Mouse (Mus musculus) liver, embryonic 13.5 days (tissue): ENCODE measurements around the gene 6330409D20Rik. TPM values are rescaled to one million over a fixed set of nuclear protein-coding genes. Genes with fewer than 3 reads are reported as not detected.

Source experiments
- ATAC-seq: fragments of 200-750 bp; cut with Nextera tagmentation; 2 replicates; pipeline ENCODE4 v1.8.0; 2017; ENCODE audit warnings: low read depth, mild to moderate bottlenecking, moderate number of reproducible peaks, moderate library complexity
- DNase-seq: peaks from one replicate; pipeline ENCODE4 v3.0.0; 2022
- H3K27ac ChIP-seq: fragments of 300-500 bp; sonication (generic); 2 replicates; pipeline ENCODE4 v1.5.1; 2015; ENCODE audit warnings: moderate library complexity, mild to moderate bottlenecking, inconsistent platforms
- H3K27me3 ChIP-seq: fragments of 300-500 bp; sonication (generic); 2 replicates; pipeline ENCODE4 v1.6.1; 2015; ENCODE audit warnings: mild to moderate bottlenecking, inconsistent platforms
- H3K36me3 ChIP-seq: fragments of 300-500 bp; sonication (generic); 2 replicates; pipeline ENCODE4 v1.6.1; 2015; ENCODE audit warnings: mild to moderate bottlenecking, inconsistent platforms
- H3K4me1 ChIP-seq: fragments of 300-500 bp; sonication (generic); replicated peaks from 2 replicates; pipeline ENCODE4 v1.6.1; 2015; ENCODE audit warnings: inconsistent platforms
- H3K4me2 ChIP-seq: fragments of 300-500 bp; sonication (generic); 2 replicates; pipeline ENCODE4 v1.6.1; 2015; ENCODE audit warnings: inconsistent platforms, mild to moderate bottlenecking, moderate library complexity
- H3K4me3 ChIP-seq: fragments of 300-500 bp; sonication (generic); replicated peaks from 2 replicates; pipeline ENCODE4 v1.5.1; 2015; ENCODE audit warnings: mild to moderate bottlenecking, inconsistent platforms
- H3K9ac ChIP-seq: fragments of 300-500 bp; sonication (generic); 2 replicates; pipeline ENCODE4 v1.6.1; 2015; ENCODE audit warnings: mild to moderate bottlenecking, inconsistent platforms
- H3K9me3 ChIP-seq: fragments of 300-500 bp; sonication (generic); replicated peaks from 2 replicates; pipeline ENCODE4 v1.6.1; 2016; ENCODE audit warnings: inconsistent platforms
- WGBS: fragments of 180-500 bp; shearing (Covaris S2); methylation state at CpG from one replicate; pipeline ENCODE4 v1.1.7; 2015; ENCODE audit not compliant: insufficient replicate concordance; 5-methylcytosine and 5-hydroxymethylcytosine counted together
- polyA plus RNA-seq: library from polyadenylated mRNA; unstranded; fragments of >200 nt; fragmentation: Nextera tagmentation; extraction: Ambion mirVana; gene quantifications from 2 replicates; pipeline ENCODE4 v1.2.1, GENCODE M21; 2015

6330409D20Rik gene
- polyA plus RNA-seq, 1 experiment from 2014 or later = not detected

- Histone ChIP-seq H3K4me3 (peak overlapping the region; percentile 82), H3K9me3 (no peaks in the 10 kb centered on the region), H3K9ac (peak overlapping the region; percentile 90), H3K4me1 (peaks cover 51% of the 10 kb centered on the region), H3K27me3 (no peaks in the 10 kb centered on the region), H3K4me2 (peak overlapping the region; percentile 98), H3K27ac (peak overlapping the region; percentile 80), H3K36me3 (0 out of 2 replicates have a peak, but pooled peaks cover 2% of the 10 kb centered on the region)
- WGBS = under 1% methylated on average over 51 of the region's 51 CpGs
- DNase-seq (peak; percentile 87), ATAC-seq (peak; percentile 96)
Measured at GRCm38 (mm10) chr2:32693823-32694411, 46.9 kb downstream of the 6330409D20Rik start.

GRCm38 (mm10) chr2:32693282-32693681, 47.5 kb downstream of the 6330409D20Rik start:
- Histone ChIP-seq H3K9me3 (no peaks in the 10 kb centered on the region), H3K27ac (peak overlapping the region; percentile 80), H3K4me3 (peak overlapping the region; percentile 82), H3K4me1 (peaks cover 52% of the 10 kb centered on the region), H3K4me2 (peak overlapping the region; percentile 98), H3K27me3 (no peaks in the 10 kb centered on the region), H3K9ac (peak overlapping the region; percentile 90), H3K36me3 (peaks cover 7% of the 10 kb centered on the region; the same call in 1 of the 2 replicates)
- WGBS = 12% methylated on average over 7 of the region's 7 CpGs
- DNase-seq = no peak
- no peak for ATAC-seq

GRCm38 (mm10) chr2:32692496-32692895, 48.3 kb downstream of the 6330409D20Rik start:
- Histone ChIP-seq H3K4me3 (peak overlapping the region; percentile 82), H3K9ac (peak overlapping the region; percentile 90), H3K36me3 (peaks cover 15% of the 10 kb centered on the region), H3K4me2 (peak overlapping the region; percentile 98), H3K4me1 (peaks cover 52% of the 10 kb centered on the region), H3K27me3 (no peaks in the 10 kb centered on the region), H3K27ac (0 out of 2 replicates have a peak overlapping the region, but pooled peaks have one; percentile 15), H3K9me3 (no peaks in the 10 kb centered on the region)
- WGBS = 85% methylated on average over 14 of the region's 14 CpGs
- DNase-seq (no peak), ATAC-seq (no peak)

GRCm38 (mm10) chr2:32691041-32691440, 49.8 kb downstream of the 6330409D20Rik start:
- Histone ChIP-seq H3K4me2 (peak overlapping the region; percentile 98; the same call in 1 of the 2 replicates), H3K36me3 (peaks cover 29% of the 10 kb centered on the region), H3K4me3 (peak overlapping the region; percentile 10; the same call in 1 of the 2 replicates), H3K27me3 (no peaks in the 10 kb centered on the region), H3K9ac (no peak overlapping the region), H3K4me1 (peaks cover 52% of the 10 kb centered on the region), H3K9me3 (no peaks in the 10 kb centered on the region), H3K27ac (peak overlapping the region; percentile 26)
- DNase-seq (no peak), ATAC-seq (no peak)
- 68% methylated on average over 11 of the region's 11 CpGs for WGBS

- WGBS = 26% methylated on average over 5 of the region's 5 CpGs
- peaks cover 48% of the 10 kb centered on the region for H3K4me1 ChIP-seq
- H3K9ac ChIP-seq = no peak overlapping the region
- no peak for ATAC-seq
- no peak overlapping the region for H3K4me3 ChIP-seq
- no peaks in the 10 kb centered on the region for H3K9me3 ChIP-seq
- H3K4me2 ChIP-seq = no peak overlapping the region
- H3K27ac ChIP-seq = no peak overlapping the region
- DNase-seq = peak; percentile 75
- peaks cover 46% of the 10 kb centered on the region for H3K36me3 ChIP-seq
- no peaks in the 10 kb centered on the region for H3K27me3 ChIP-seq
Measured at GRCm38 (mm10) chr2:32689420-32689819, 51.4 kb downstream of the 6330409D20Rik start.

- peaks cover 32% of the 10 kb centered on the region for H3K4me1 ChIP-seq
- no peak for DNase-seq
- peaks cover 64% of the 10 kb centered on the region for H3K36me3 ChIP-seq
- no peak overlapping the region for H3K9ac ChIP-seq
- no peak overlapping the region for H3K4me2 ChIP-seq
- no peaks in the 10 kb centered on the region for H3K9me3 ChIP-seq
- no peak for ATAC-seq
- H3K27me3 ChIP-seq = no peaks in the 10 kb centered on the region
- no peak overlapping the region for H3K4me3 ChIP-seq
- H3K27ac ChIP-seq = no peak overlapping the region
- 86% methylated on average over 8 of the region's 8 CpGs for WGBS
Measured at GRCm38 (mm10) chr2:32687562-32687961, 53.3 kb downstream of the 6330409D20Rik start.

- Histone ChIP-seq H3K27me3 (no peaks in the 10 kb centered on the region), H3K4me2 (no peak overlapping the region), H3K9ac (no peak overlapping the region), H3K4me3 (no peak overlapping the region), H3K27ac (no peak overlapping the region), H3K4me1 (peaks cover 22% of the 10 kb centered on the region), H3K9me3 (no peaks in the 10 kb centered on the region), H3K36me3 (peaks cover 68% of the 10 kb centered on the region)
- DNase-seq = no peak
- 79% methylated on average over 6 of the region's 6 CpGs for WGBS
- ATAC-seq = no peak
Measured at GRCm38 (mm10) chr2:32686640-32687039, 54.2 kb downstream of the 6330409D20Rik start.

- Histone ChIP-seq H3K4me2 (no peak overlapping the region), H3K9me3 (no peaks in the 10 kb centered on the region), H3K4me1 (peaks cover 17% of the 10 kb centered on the region), H3K9ac (no peak overlapping the region), H3K27me3 (no peaks in the 10 kb centered on the region), H3K4me3 (no peak overlapping the region), H3K27ac (no peak overlapping the region), H3K36me3 (peaks cover 73% of the 10 kb centered on the region)
- WGBS = 89% methylated on average over 3 of the region's 3 CpGs
- ATAC-seq (no peak), DNase-seq (no peak)
Measured at GRCm38 (mm10) chr2:32685807-32686206, 55.0 kb downstream of the 6330409D20Rik start.

- Histone ChIP-seq H3K9me3 (no peaks in the 10 kb centered on the region), H3K4me3 (no peak overlapping the region), H3K4me1 (peaks cover 10% of the 10 kb centered on the region), H3K36me3 (peaks cover 73% of the 10 kb centered on the region), H3K4me2 (no peak overlapping the region), H3K9ac (no peak overlapping the region), H3K27ac (no peak overlapping the region), H3K27me3 (no peaks in the 10 kb centered on the region)
- ATAC-seq (no peak), DNase-seq (no peak)
- WGBS = 80% methylated on average over 15 of the region's 15 CpGs
Measured at GRCm38 (mm10) chr2:32684681-32685428, 56.0 kb downstream of the 6330409D20Rik start.

- Histone ChIP-seq H3K27ac (no peak overlapping the region), H3K27me3 (no peaks in the 10 kb centered on the region), H3K4me2 (no peak overlapping the region), H3K9ac (no peak overlapping the region), H3K36me3 (peaks cover 77% of the 10 kb centered on the region), H3K4me3 (no peak overlapping the region), H3K9me3 (no peaks in the 10 kb centered on the region), H3K4me1 (peaks cover 3% of the 10 kb centered on the region; the same call in 1 of the 2 replicates)
- WGBS = 88% methylated on average over 10 of the region's 10 CpGs
- ATAC-seq (no peak), DNase-seq (no peak)
Measured at GRCm38 (mm10) chr2:32683701-32684100, 57.1 kb downstream of the 6330409D20Rik start.

- Histone ChIP-seq H3K27me3 (no peaks in the 10 kb centered on the region), H3K27ac (no peak overlapping the region)
Measured at GRCm38 (mm10) chr2:32682721-32683417, 57.9 kb downstream of the 6330409D20Rik start.

More at GRCm38 (mm10) chr2:32682721-32683417, 57.9 kb downstream of the 6330409D20Rik start:
- H3K9ac ChIP-seq = no peak overlapping the region
- no peaks in the 10 kb centered on the region for H3K9me3 ChIP-seq
- WGBS = 76% methylated on average over 14 of the region's 14 CpGs
- no peak for DNase-seq
- no peak for ATAC-seq
- H3K36me3 ChIP-seq = peaks cover 70% of the 10 kb centered on the region
- peaks cover 3% of the 10 kb centered on the region; the same call in 1 of the 2 replicates for H3K4me1 ChIP-seq
- no peak overlapping the region for H3K4me3 ChIP-seq
- H3K4me2 ChIP-seq = no peak overlapping the region
